Mouse (Mus musculus): ENCODE data around the gene Nell2. TPM values are rescaled to one million over a fixed set of nuclear protein-coding genes. Genes with fewer than 3 reads are reported as not detected.

The Nell2 gene
- polyA plus RNA-seq, 1 experiment: not detected

DNA sequence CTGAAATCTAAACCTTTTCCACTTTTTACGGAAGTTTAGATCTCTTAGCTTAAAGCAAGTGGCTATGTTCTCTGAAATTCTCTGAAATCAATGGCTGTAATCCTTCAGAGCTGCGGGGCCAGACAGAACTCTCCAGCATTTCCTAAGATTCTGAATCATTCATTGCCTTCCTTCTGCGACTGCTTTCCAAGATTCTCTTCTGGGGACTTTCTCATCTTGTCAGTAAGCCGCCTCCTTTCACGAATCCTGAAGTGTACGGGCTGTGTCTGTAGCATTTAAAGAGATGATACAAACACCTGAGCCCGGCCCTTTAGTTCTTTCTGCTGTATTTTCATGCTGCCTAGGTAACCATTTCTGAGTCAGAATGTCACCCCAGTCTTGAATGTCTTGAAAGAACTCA, 428.2 kb downstream of the Nell2 start:
- TF ChIP-seq POLR2A (IDR thresholded peaks at IDR 0.05; ENCODE audit: insufficient read depth, low read depth, low read length) (no peak), CTCF (IDR thresholded peaks at IDR 0.05; ENCODE audit: insufficient read depth, low read depth, low read length) (no peak)

DNA sequence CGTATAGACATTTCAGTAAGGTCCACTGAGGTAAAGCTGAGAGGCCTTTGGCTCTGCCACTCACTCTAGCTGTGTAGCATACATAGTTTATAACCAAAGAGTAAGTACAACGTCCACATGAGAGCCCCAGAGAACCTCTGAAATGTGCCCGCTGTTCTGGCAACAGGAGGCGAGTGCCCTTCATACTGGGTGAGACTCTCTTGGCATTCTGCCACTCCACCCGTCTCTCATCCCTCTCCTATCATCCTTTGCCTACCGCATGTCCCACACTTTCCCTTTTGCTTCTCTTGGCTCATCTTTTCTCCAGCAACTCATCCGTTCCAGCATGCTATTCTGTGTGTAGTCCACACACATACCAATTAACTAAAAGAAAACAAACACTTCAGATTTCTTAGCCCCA, 442.4 kb downstream of the Nell2 start:
- Histone ChIP-seq H3K4me1 (ENCODE audit: control insufficient read depth, insufficient read depth, low read length) (no peaks in the 10 kb centered on the region), H3K27ac (ENCODE audit: insufficient read depth, low read depth, low read length) (no peak overlapping the region), H3K4me3 (ENCODE audit: insufficient read depth, low read depth, low read length) (no peak overlapping the region)
- WGBS: 65% methylated on average over 7 of the region's 7 CpGs
- TF ChIP-seq POLR2A (IDR thresholded peaks at IDR 0.05; ENCODE audit: insufficient read depth, low read depth, low read length) (no peak), CTCF (IDR thresholded peaks at IDR 0.05; ENCODE audit: insufficient read depth, low read depth, low read length) (no peak)

More for the DNA sequence above, 428.2 kb downstream of the Nell2 start:
- WGBS: 93% methylated on average over 7 of the region's 7 CpGs
- no peak overlapping the region for H3K27ac ChIP-seq (ENCODE audit: insufficient read depth, low read depth, low read length)
- no peaks in the 10 kb centered on the region for H3K4me1 ChIP-seq (ENCODE audit: control insufficient read depth, insufficient read depth, low read length)
- H3K4me3 ChIP-seq (ENCODE audit: insufficient read depth, low read depth, low read length): no peak overlapping the region

DNA sequence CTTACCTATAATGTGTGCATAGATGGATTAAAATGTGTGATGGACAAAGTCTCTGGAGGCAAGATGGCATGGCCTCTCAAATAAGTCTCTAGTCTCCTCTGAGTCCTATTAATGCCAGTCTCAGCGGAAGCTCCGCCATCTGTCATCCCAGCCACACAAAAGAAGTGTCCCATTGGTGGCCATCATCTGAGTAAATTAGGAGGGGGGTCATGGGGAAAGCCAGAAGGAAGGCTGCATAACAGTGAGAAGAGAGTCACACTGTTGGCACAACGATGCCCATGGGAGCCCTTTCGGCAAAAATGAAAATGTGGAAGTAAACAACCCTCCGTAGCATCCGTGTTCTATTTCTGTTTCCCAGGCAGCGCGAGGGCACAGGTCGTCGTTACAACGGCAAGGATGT, 446.7 kb downstream of the Nell2 start:
- TF ChIP-seq CTCF (IDR thresholded peaks at IDR 0.05; ENCODE audit: insufficient read depth, low read depth, low read length) (no peak), POLR2A (IDR thresholded peaks at IDR 0.05; ENCODE audit: insufficient read depth, low read depth, low read length) (no peak)
- WGBS: 84% methylated on average over 11 of the region's 11 CpGs
- Histone ChIP-seq H3K4me3 (ENCODE audit: insufficient read depth, low read depth, low read length) (no peak overlapping the region), H3K27ac (ENCODE audit: insufficient read depth, low read depth, low read length) (no peak overlapping the region), H3K4me1 (ENCODE audit: control insufficient read depth, insufficient read depth, low read length) (no peaks in the 10 kb centered on the region)

DNA sequence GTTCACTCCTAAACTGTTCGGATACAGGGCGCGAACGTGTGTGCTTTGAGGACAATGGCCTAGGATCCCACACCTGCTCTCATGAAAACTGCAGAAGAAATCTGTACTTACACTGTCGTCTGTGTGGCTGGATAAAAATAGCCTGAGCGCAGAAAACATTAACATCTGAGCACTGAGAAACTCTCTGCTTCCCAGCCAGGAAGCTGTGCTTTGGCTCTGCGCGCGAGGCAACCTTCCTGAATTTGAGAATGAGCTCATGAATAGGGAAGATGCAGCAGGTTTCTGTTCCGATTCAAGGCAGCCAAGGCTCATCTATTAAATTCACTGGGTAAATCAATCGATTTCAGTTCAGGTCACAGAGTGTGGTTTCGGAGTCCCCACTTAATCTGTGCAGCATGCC, 453.0 kb downstream of the Nell2 start:
- Histone ChIP-seq H3K4me3 (ENCODE audit: insufficient read depth, low read depth, low read length) (no peak overlapping the region), H3K27ac (ENCODE audit: insufficient read depth, low read depth, low read length) (no peak overlapping the region), H3K4me1 (ENCODE audit: control insufficient read depth, insufficient read depth, low read length) (no peaks in the 10 kb centered on the region; the same call in 1 of the 2 replicates)
- WGBS: 39% methylated on average over 12 of the region's 12 CpGs
- TF ChIP-seq POLR2A (IDR thresholded peaks at IDR 0.05; ENCODE audit: insufficient read depth, low read depth, low read length) (no peak), CTCF (IDR thresholded peaks at IDR 0.05; ENCODE audit: insufficient read depth, low read depth, low read length) (no peak)

DNA sequence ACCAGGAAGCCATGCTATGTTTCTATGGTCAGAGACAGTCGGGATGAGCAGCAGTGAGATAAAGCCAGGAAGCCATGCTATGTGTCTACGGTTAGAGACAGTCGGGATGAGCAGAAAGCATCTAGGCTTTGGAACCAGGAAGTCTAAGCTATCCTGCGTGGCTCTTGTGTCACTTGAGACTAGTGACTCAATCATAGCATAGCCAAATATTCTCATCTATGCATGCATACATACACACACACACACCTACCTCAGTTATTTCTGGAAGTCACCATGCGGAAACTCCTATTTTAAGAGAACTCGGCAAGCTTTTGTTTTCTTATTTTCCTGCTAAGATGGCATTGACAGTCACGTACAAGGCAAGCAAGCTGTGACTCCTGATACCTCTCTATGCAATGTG, 457.5 kb downstream of the Nell2 start:
- H3K4me1 ChIP-seq (ENCODE audit: control insufficient read depth, insufficient read depth, low read length): no peaks in the 10 kb centered on the region; the same call in 1 of the 2 replicates
- TF ChIP-seq CTCF (IDR thresholded peaks at IDR 0.05; ENCODE audit: insufficient read depth, low read depth, low read length): no peak
- no peak for TF ChIP-seq POLR2A (IDR thresholded peaks at IDR 0.05; ENCODE audit: insufficient read depth, low read depth, low read length)
- H3K27ac ChIP-seq (ENCODE audit: insufficient read depth, low read depth, low read length): no peak overlapping the region
- no peak overlapping the region for H3K4me3 ChIP-seq (ENCODE audit: insufficient read depth, low read depth, low read length)
- 90% methylated on average over 7 of the region's 7 CpGs for WGBS

DNA sequence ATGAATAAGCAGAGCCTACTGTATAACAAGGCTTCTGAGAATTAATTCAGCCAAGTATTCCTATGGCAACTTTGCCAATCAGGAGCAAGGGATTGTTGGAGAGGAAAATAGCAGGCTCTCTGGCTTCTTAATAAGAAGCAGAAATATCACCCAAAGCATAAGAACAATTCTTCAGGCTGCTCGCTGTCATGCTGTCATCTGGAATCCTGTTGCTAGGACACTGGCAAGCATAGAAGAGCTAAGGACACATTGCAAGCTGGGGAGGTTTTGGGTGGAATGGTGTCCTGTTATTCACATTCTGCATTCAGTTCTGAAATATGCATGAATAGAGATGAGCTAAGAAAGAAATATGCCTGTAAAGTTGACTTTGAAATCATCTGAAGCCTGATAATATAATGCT, 459.6 kb downstream of the Nell2 start:
- 88% methylated on average over 1 of the region's 1 CpGs for WGBS
- no peak for TF ChIP-seq POLR2A (IDR thresholded peaks at IDR 0.05; ENCODE audit: insufficient read depth, low read depth, low read length)
- TF ChIP-seq CTCF (IDR thresholded peaks at IDR 0.05; ENCODE audit: insufficient read depth, low read depth, low read length): no peak
- Histone ChIP-seq H3K27ac (ENCODE audit: insufficient read depth, low read depth, low read length) (no peak overlapping the region), H3K4me1 (ENCODE audit: control insufficient read depth, insufficient read depth, low read length) (no peaks in the 10 kb centered on the region), H3K4me3 (ENCODE audit: insufficient read depth, low read depth, low read length) (no peak overlapping the region)

DNA sequence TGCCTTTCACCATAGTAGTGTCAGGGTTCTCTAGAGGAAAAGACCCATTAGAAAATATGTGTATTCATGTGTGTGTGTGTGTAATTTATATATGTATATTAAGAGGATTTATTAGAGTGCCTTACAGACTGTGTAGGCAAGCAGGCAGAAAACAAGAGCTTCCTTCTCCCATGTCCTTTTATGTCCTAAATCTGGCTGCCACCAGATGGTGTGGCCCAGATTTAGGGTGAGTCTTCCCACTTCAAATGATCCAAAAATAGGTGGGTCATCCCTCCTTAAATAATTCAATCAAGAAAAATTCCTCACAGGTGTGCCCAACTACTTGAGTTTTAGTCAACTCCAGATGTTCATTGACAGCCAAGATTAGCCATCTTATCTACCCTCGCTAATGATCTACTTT, 460.3 kb downstream of the Nell2 start:
- 97% methylated on average over 1 of the region's 1 CpGs for WGBS
- no peak overlapping the region for H3K4me3 ChIP-seq (ENCODE audit: insufficient read depth, low read depth, low read length)
- no peak for TF ChIP-seq POLR2A (IDR thresholded peaks at IDR 0.05; ENCODE audit: insufficient read depth, low read depth, low read length)
- TF ChIP-seq CTCF (IDR thresholded peaks at IDR 0.05; ENCODE audit: insufficient read depth, low read depth, low read length): no peak
- H3K4me1 ChIP-seq (ENCODE audit: control insufficient read depth, insufficient read depth, low read length): no peaks in the 10 kb centered on the region
- no peak overlapping the region for H3K27ac ChIP-seq (ENCODE audit: insufficient read depth, low read depth, low read length)

DNA sequence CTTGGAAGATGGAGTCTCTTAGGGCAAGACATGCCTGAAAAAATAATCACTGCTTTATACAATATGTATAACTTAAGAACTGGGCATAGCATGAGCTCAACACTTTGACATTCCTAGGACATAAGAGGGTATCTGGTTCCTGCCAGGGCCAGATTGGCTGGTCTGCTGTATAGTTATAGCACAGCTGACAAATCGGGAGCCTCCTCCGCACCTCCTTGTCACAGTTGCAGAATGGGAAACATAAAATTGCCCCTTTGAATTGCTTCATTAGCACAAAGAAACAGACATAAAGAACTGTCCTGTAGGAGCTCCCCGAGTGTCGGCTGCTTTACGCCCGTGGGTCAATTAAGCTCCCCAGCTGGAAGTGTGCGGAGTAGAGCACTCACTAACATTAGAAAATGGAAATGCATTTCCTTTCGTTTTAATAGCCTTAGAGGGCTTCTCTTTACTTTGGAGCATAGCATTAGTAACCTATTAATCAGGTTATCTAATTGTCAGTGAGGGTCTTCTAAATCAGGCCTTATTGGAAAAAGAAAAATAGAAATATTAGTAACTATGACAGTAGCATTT, 473.2 kb downstream of the Nell2 start:
- 40% methylated on average over 8 of the region's 8 CpGs for WGBS
- no peaks in the 10 kb centered on the region for H3K4me1 ChIP-seq (ENCODE audit: control insufficient read depth, insufficient read depth, low read length)
- no peak overlapping the region for H3K27ac ChIP-seq (ENCODE audit: insufficient read depth, low read depth, low read length)
- TF ChIP-seq POLR2A (IDR thresholded peaks at IDR 0.05; ENCODE audit: insufficient read depth, low read depth, low read length): no peak
- TF ChIP-seq CTCF (IDR thresholded peaks at IDR 0.05; ENCODE audit: insufficient read depth, low read depth, low read length): no peak
- no peak overlapping the region for H3K4me3 ChIP-seq (ENCODE audit: insufficient read depth, low read depth, low read length)

DNA sequence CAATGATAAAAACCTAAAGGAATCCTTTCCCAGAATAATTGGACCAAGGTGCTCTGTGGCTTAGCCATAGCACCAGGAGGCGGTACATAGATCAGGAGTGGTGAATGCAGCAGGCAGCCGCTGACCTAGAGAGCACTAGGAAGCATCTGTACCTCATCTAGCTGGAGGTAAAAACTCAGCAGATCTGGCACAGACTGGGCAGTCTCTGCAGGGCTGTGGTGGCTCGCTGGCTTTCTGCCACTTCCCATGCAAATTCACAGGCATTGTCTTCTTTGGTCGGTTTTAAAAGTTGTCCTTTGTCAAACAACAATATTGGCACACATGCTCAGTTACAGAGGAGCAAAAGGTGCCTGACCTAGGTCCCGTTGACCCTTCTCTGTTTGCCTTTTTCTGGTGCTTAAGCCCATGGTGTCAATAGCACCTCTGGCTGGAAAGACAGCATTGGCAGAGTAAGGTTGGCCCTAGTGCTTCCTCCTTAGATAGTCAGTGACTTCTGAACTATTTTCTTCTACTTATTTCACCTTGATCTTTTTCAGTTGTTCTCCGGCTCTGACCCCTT, 479.1 kb downstream of the Nell2 start:
- Histone ChIP-seq H3K4me1 (ENCODE audit: control insufficient read depth, insufficient read depth, low read length) (no peaks in the 10 kb centered on the region), H3K27ac (ENCODE audit: insufficient read depth, low read depth, low read length) (no peak overlapping the region), H3K4me3 (ENCODE audit: insufficient read depth, low read depth, low read length) (no peak overlapping the region)
- 72% methylated on average over 6 of the region's 6 CpGs for WGBS
- no peak for TF ChIP-seq CTCF (IDR thresholded peaks at IDR 0.05; ENCODE audit: insufficient read depth, low read depth, low read length)
- TF ChIP-seq POLR2A (IDR thresholded peaks at IDR 0.05; ENCODE audit: insufficient read depth, low read depth, low read length): no peak

Measured in olfactory bulb, adult 2 months (tissue).